Mouse (Mus musculus) embryonic facial prominence, embryonic 12.5 days (tissue): Measurements from ENCODE around the gene Tmem8. TPM values are rescaled to one million over a fixed set of nuclear protein-coding genes. Genes with fewer than 3 reads are reported as not detected.
"Not testable (repeated sequence)": the region's sequence is repeated elsewhere in the genome, so short reads cannot be mapped to it uniquely, and the experiment has no call there.

ENCODE experiments used
- ATAC-seq: fragments of 200-750 bp; cut with Nextera tagmentation; 2 replicates; pipeline ENCODE4 v1.8.0; 2017; ENCODE audit not compliant: insufficient number of reproducible peaks, insufficient read depth, low FRiP score, low TSS enrichment
- H3K27ac ChIP-seq: fragments of 300-500 bp; sonication (generic); 2 replicates; pipeline ENCODE4 v1.5.1; 2016; ENCODE audit warnings: mild to moderate bottlenecking
- H3K27me3 ChIP-seq: fragments of 300-500 bp; sonication (generic); 2 replicates; pipeline ENCODE4 v1.6.1; 2016; ENCODE audit warnings: mild to moderate bottlenecking, moderate library complexity
- H3K36me3 ChIP-seq: fragments of 300-500 bp; sonication (generic); 2 replicates; pipeline ENCODE4 v1.6.1; 2016; ENCODE audit warnings: mild to moderate bottlenecking
- H3K4me1 ChIP-seq: fragments of 300-500 bp; sonication (generic); 2 replicates; pipeline ENCODE4 v1.6.1; 2016
- H3K4me2 ChIP-seq: fragments of 300-500 bp; sonication (generic); replicated peaks from 2 replicates; pipeline ENCODE4 v1.6.1; 2016; ENCODE audit warnings: mild to moderate bottlenecking, moderate library complexity
- H3K4me3 ChIP-seq: fragments of 300-500 bp; sonication (generic); 2 replicates; pipeline ENCODE4 v1.5.1; 2016; ENCODE audit warnings: mild to moderate bottlenecking
- H3K9ac ChIP-seq: fragments of 300-500 bp; sonication (generic); 2 replicates; pipeline ENCODE4 v1.6.1; 2016; ENCODE audit warnings: mild to moderate bottlenecking, moderate library complexity
- H3K9me3 ChIP-seq: fragments of 300-500 bp; sonication (generic); 2 replicates; pipeline ENCODE4 v1.6.1; 2016; ENCODE audit warnings: mild to moderate bottlenecking, moderate library complexity
- WGBS: fragments of 180-500 bp; shearing (Covaris S2); methylation state at CpG from one replicate; pipeline ENCODE4 v1.1.7; 2016; 5-methylcytosine and 5-hydroxymethylcytosine counted together
- polyA plus RNA-seq: library from polyadenylated mRNA; unstranded; fragments of >200 nt; fragmentation: Nextera tagmentation; extraction: Ambion mirVana; gene quantifications from 2 replicates; pipeline ENCODE4 v1.2.1, GENCODE M21; 2016

The Tmem8 gene
- polyA plus RNA-seq, 1 experiment from 2014 or later, result 0.99 TPM

GRCm38 (mm10) chr17:26112751-26113150 is 348 bp upstream of the Tmem8 start:
- Histone ChIP-seq H3K36me3 (no peaks in the 10 kb centered on the region), H3K4me1 (peaks cover 13% of the 10 kb centered on the region; the same call in 1 of the 2 replicates), H3K27me3 (peaks cover 83% of the 10 kb centered on the region), H3K9me3 (no peaks in the 10 kb centered on the region), H3K27ac (no peak overlapping the region), H3K4me3 (peak overlapping the region; percentile 55), H3K4me2 (peak overlapping the region; percentile 96), H3K9ac (no peak overlapping the region)
- 13% methylated on average over 14 of the region's 14 CpGs for WGBS
- no peak for ATAC-seq

- WGBS, result 6% methylated on average over 8 of the region's 8 CpGs
- Histone ChIP-seq H3K27ac (no peak overlapping the region), H3K36me3 (no peaks in the 10 kb centered on the region), H3K9ac (no peak overlapping the region), H3K4me3 (peak overlapping the region; percentile 55), H3K27me3 (peaks cover 93% of the 10 kb centered on the region), H3K4me2 (peak overlapping the region; percentile 96), H3K4me1 (peaks cover 13% of the 10 kb centered on the region; the same call in 1 of the 2 replicates), H3K9me3 (no peaks in the 10 kb centered on the region)
- no peak for ATAC-seq
Measured at GRCm38 (mm10) chr17:26114061-26114460, 962 bp downstream of the Tmem8 start.

- not testable (repeated sequence) for H3K27ac ChIP-seq, H3K4me2 ChIP-seq, H3K36me3 ChIP-seq, ATAC-seq, H3K4me3 ChIP-seq, H3K9ac ChIP-seq, H3K9me3 ChIP-seq
- H3K4me1 ChIP-seq, result peaks cover 13% of the 10 kb centered on the region; the same call in 1 of the 2 replicates
- WGBS, result 64% methylated on average over 7 of the region's 7 CpGs
- H3K27me3 ChIP-seq, result peaks cover 93% of the 10 kb centered on the region
Measured at GRCm38 (mm10) chr17:26114461-26114860, 1.4 kb downstream of the Tmem8 start.

GRCm38 (mm10) chr17:26115205-26115898 is 2.3 kb downstream of the Tmem8 start:
- Histone ChIP-seq H3K4me2 (no peak overlapping the region), H3K36me3 (no peaks in the 10 kb centered on the region), H3K9me3 (no peaks in the 10 kb centered on the region), H3K27me3 (peaks cover 92% of the 10 kb centered on the region), H3K4me3 (no peak overlapping the region), H3K9ac (no peak overlapping the region), H3K4me1 (peaks cover 13% of the 10 kb centered on the region; the same call in 1 of the 2 replicates), H3K27ac (no peak overlapping the region)
- ATAC-seq, result no peak
- 87% methylated on average over 7 of the region's 7 CpGs for WGBS

- peaks cover 8% of the 10 kb centered on the region; the same call in 1 of the 2 replicates for H3K4me1 ChIP-seq
- H3K36me3 ChIP-seq, result no peaks in the 10 kb centered on the region
- no peak for ATAC-seq
- H3K4me3 ChIP-seq, result no peak overlapping the region
- no peaks in the 10 kb centered on the region for H3K9me3 ChIP-seq
- H3K27me3 ChIP-seq, result peaks cover 85% of the 10 kb centered on the region
- no peak overlapping the region for H3K4me2 ChIP-seq
- no peak overlapping the region for H3K9ac ChIP-seq
- 57% methylated on average over 3 of the region's 3 CpGs for WGBS
- H3K27ac ChIP-seq, result no peak overlapping the region
Measured at GRCm38 (mm10) chr17:26115956-26116487, 2.9 kb downstream of the Tmem8 start.

- Histone ChIP-seq H3K4me1 (peaks cover 6% of the 10 kb centered on the region; the same call in 1 of the 2 replicates), H3K27me3 (peaks cover 78% of the 10 kb centered on the region)
- WGBS, result 86% methylated on average over 17 of the region's 17 CpGs
Measured at GRCm38 (mm10) chr17:26116503-26117258, 3.6 kb downstream of the Tmem8 start.

GRCm38 (mm10) chr17:26119766-26120710 is 6.9 kb downstream of the Tmem8 start:
- no peak for ATAC-seq
- Histone ChIP-seq H3K9ac (no peak overlapping the region), H3K27ac (no peak overlapping the region), H3K9me3 (no peaks in the 10 kb centered on the region), H3K4me1 (peaks cover 8% of the 10 kb centered on the region), H3K4me2 (no peak overlapping the region), H3K4me3 (no peak overlapping the region), H3K36me3 (peaks cover 1% of the 10 kb centered on the region), H3K27me3 (peaks cover 46% of the 10 kb centered on the region)
- WGBS, result 49% methylated on average over 33 of the region's 33 CpGs

More at GRCm38 (mm10) chr17:26116503-26117258, 3.6 kb downstream of the Tmem8 start:
- Histone ChIP-seq H3K36me3 (no peaks in the 10 kb centered on the region), H3K9me3 (no peaks in the 10 kb centered on the region), H3K27ac (no peak overlapping the region), H3K4me3 (no peak overlapping the region), H3K4me2 (no peak overlapping the region), H3K9ac (no peak overlapping the region)
- ATAC-seq, result no peak

GRCm38 (mm10) chr17:26122431-26123140 is 9.5 kb downstream of the Tmem8 start:
- peaks cover 27% of the 10 kb centered on the region for H3K36me3 ChIP-seq
- no peak overlapping the region for H3K4me3 ChIP-seq

GRCm38 (mm10) chr17:26123267-26123684 is 10.2 kb downstream of the Tmem8 start, which contains the start of gene Mrpl28:
Gene Mrpl28 (plus strand): TSS chr17:26123500.
- peaks cover 14% of the 10 kb centered on the region; the same call in 1 of the 2 replicates for H3K27me3 ChIP-seq
- peaks cover 8% of the 10 kb centered on the region for H3K4me1 ChIP-seq
- no peaks in the 10 kb centered on the region for H3K9me3 ChIP-seq
- H3K4me3 ChIP-seq, result peak within 1 kb of the TSS; percentile 97
- peak within 1 kb of the TSS; percentile 36 for H3K27ac ChIP-seq
- peak within 1 kb of the TSS; percentile 87 for H3K9ac ChIP-seq
- H3K36me3 ChIP-seq, result peaks cover 34% of the 10 kb centered on the region
- under 1% methylated on average over 32 of the region's 32 CpGs for WGBS
- ATAC-seq, result peak; percentile 81
- H3K4me2 ChIP-seq, result peak within 1 kb of the TSS; percentile 87

More at GRCm38 (mm10) chr17:26122431-26123140, 9.5 kb downstream of the Tmem8 start:
- peaks cover 8% of the 10 kb centered on the region for H3K4me1 ChIP-seq
- WGBS, result 44% methylated on average over 5 of the region's 5 CpGs
- H3K27me3 ChIP-seq, result peaks cover 21% of the 10 kb centered on the region
- no peak overlapping the region for H3K27ac ChIP-seq
- no peak overlapping the region for H3K9ac ChIP-seq
- ATAC-seq, result no peak
- H3K4me2 ChIP-seq, result no peak overlapping the region
- no peaks in the 10 kb centered on the region for H3K9me3 ChIP-seq

GRCm38 (mm10) chr17:26124560-26124959 is 11.5 kb downstream of the Tmem8 start:
- WGBS, result 89% methylated on average over 7 of the region's 7 CpGs

More at GRCm38 (mm10) chr17:26124560-26124959, 11.5 kb downstream of the Tmem8 start:
- Histone ChIP-seq H3K9ac (peak overlapping the region; percentile 87; the same call in 1 of the 2 replicates), H3K36me3 (peaks cover 47% of the 10 kb centered on the region), H3K4me3 (peak overlapping the region; percentile 97), H3K27me3 (peaks cover 2% of the 10 kb centered on the region; the same call in 1 of the 2 replicates), H3K27ac (no peak overlapping the region), H3K4me1 (peaks cover 8% of the 10 kb centered on the region), H3K9me3 (no peaks in the 10 kb centered on the region), H3K4me2 (peak overlapping the region; percentile 87)
- no peak for ATAC-seq
